Mouse (Mus musculus) lung, postnatal 4 days (tissue): Measurements from ENCODE around the gene Anapc2.
"Not testable (repeated sequence)": the region's sequence is repeated elsewhere in the genome, so short reads cannot be mapped to it uniquely, and the experiment has no call there.

Source experiments
- DNase-seq, 2 experiments: peaks; one replicate each; pipeline ENCODE4 v3.0.0; 2021

The Anapc2 gene

GRCm38 (mm10) chr2:25241438-25241775 is 30.9 kb upstream of the Anapc2 start:
- DNase-seq, result no peak

DNA sequence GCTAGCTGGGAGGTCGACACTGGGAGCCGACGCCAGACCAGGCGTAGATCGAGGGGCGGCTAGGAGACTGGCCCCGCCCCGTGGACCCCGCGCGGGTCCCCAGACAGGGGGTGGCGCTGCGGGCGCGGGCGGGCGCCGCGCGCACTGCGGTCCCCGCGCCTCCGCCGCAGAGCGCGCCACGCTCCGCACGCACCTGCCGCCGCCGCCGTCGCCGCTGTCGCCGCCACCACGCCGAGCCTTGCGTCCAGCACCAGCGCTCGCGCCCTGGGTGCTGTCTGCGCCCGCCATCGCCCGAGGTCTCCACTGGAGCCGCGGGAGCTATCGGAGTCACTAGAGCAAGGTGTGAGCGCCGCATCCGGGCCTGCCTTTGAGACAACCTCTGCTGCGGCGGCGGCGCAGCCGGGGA is 30.2 kb upstream of the Anapc2 start, which contains the start of the genes Rnf208 and Cysrt1:
Rnf208 (plus strand) TSS at position 155 of the 406 bp plus-strand sequence.
Cysrt1 (minus strand) TSS at position 352 of the 406 bp plus-strand sequence.
- DNase-seq, result no peak

DNA sequence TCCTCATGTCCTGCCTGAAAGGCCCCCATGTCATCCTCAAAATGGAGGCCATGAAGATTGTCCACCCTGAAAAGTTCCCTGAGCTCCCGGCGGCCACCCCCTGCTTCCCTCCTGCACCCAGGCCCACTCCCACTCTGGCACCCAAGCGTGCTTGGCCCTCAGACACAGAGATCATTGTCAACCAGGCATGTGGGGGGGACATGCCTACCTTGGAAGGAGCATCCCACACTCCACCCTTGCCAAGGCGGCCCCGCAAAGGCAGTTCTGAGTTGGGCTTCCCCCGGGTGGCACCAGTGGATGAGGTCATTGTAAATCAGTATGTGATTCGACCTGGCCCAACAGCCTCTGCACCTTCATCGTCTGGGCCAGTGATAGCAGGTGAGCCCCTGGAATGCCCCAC is 28.9 kb upstream of the Anapc2 start:
- DNase-seq, result no peak

DNA sequence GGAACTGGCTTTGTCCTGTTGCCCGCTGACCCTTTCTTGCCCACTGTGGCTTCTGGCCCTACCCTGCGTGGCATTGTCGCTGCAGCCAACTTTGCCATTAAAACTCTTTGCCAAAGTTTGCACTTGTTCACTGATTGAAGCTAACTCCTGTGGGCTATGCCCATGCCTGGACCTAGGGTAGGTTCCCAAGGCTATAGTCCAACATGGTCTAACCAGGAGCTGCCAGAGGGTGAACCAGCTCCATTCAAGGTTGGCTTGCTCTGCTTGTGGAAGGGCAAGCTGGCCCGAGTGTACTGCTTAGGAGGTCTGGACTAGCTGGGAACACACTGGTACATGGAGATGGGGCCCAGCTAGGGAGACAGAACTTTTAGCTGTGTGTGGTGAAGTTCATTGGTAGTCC is 28.1 kb upstream of the Anapc2 start:
- no peak for DNase-seq

DNA sequence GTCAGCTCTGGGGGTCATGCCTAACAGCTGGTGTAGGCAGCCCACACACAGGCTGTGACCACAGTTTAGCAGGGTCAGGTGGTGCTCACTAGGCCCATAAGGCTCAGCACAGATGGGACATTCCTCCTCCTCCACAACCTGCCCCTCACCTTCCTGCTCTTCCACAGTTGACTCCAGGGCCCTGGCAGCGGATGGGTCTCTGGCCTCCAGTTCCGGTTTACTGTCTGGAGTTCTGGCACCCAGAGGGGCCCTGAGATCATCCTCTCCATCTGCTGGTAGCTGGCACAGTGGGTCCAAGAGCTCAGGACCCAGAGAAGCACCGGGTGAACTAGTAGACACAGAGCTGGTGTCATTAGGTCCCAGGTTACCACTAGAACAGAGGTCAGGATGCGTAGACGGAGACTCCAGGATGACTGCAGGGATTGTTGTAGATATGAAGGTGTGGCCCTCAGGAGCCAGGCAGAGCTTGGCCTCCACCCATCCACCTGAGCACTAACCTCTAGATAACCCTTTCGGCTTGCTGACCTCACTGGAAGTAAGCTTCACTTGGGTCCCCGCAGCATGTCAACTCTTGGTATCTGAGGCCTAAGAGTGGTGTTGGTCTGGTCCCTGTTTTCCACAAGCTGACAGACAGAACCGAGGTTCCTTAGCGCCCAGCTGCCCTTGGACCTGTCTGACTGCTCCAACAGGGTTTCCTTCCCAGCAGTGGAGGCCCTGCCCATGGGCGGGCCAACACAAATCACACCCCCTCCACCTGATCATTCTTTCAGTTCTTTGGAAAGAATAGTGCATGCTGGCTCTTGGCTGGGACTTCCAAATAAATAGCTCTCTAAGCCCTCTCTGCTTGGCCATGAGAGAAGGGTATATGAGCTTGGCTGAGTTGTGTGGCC is 25.9 kb upstream of the Anapc2 start, which contains the start of gene AL732309.1:
AL732309.1 (minus strand) TSS at position 681 of the 890 bp plus-strand sequence.
- no peak for DNase-seq

GRCm38 (mm10) chr2:25252331-25252730 is 19.9 kb upstream of the Anapc2 start:
- peak in 1 of 2 experiments; percentile 40 for DNase-seq

DNA sequence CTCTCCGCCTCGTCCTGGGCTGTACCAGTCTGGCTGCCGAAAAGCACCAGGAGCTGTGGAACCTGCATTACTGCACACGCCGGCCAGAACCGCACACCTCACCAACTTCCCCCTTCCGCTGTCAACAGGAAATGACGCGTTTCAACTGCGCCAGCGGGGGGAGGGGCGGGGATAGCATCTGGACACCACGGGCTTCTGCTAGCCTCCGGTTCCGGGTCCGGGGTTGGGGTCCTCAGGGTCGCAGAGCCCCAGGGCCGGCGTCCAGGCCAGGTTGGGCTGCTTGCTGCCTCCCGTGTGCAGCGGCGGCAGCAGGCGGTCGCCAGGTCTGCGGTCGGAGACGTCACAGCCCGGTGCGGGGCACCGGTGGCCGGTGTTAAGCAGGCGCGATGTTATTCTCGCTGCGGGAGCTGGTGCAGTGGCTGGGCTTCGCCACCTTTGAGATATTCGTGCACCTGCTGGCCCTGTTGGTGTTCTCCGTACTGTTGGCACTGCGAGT is 16.9 kb upstream of the Anapc2 start, which contains the start of gene Tmem203:
Tmem203 (plus strand) TSS at position 156 of the 496 bp plus-strand sequence.
- DNase-seq, result peak; percentile 88 to 89

GRCm38 (mm10) chr2:25256443-25257109 is 15.7 kb upstream of the Anapc2 start:
- peak in 1 of 2 experiments; percentile 75 for DNase-seq

DNA sequence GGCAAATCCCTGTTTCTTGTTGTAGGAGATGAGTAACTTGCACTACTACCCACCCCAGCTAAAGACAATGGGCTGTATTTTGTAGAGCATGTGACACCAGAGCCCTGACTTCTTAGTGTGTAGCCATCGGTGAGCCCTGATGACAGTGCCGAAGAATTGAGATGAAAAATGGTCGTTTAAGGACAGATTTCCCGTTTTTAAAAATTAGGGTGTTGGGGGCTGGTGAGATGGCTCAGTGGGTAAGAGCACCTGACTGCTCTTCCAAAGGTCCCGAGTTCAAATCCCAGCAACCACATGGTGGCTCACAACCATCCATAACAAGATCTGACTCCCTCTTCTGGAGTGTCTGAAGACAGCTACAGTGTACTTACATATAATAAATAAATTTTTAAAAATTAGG is 15.0 kb upstream of the Anapc2 start:
- DNase-seq, result not testable (repeated sequence)

DNA sequence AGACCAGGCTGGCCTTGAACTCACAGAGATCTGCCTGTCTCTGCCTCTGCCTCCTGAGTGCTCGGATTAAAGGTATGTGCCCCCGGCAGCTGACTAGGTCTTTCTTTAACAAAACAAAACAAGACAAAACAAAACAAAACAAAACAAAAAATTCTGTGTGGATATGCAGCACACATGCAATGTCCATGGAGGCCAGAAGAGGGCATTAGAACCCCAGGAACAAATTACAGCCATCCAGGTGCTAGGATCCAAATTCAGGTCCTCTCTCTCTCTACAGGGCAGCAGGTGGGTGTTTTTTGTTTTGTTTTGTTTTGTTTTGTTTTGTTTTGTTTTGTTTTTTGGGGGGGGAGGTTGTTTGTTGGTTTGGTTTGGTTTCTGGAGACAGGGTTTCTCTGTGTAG is 13.4 kb upstream of the Anapc2 start:
- DNase-seq, result no peak

DNA sequence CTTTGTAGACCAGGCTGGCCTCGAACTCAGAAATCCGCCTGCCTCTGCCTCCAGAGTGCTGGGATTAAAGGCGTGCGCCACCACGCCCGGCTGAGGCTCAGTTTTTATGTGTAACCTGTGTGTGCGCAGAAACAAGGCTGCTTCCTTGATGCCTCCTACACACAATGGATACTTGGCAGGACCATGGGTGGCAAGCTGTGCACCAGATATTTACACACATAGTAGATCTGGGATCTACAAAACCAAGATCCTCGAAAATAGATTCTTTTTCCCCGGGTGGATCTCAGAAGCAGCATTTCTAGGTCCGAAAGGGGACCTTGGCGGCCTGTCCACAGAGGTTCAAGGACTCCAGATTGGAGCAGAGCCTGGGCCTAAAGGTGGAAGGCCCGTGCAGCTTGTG is 10.4 kb upstream of the Anapc2 start:
- DNase-seq, result no peak

- DNase-seq, result peak; percentile 94 to 97
Observed at GRCm38 (mm10) chr2:25262291-25262767, 9.9 kb upstream of the Anapc2 start, which contains the start of gene Tprn. Gene Tprn, plus strand, starts transcription at chr2:25262618.

DNA sequence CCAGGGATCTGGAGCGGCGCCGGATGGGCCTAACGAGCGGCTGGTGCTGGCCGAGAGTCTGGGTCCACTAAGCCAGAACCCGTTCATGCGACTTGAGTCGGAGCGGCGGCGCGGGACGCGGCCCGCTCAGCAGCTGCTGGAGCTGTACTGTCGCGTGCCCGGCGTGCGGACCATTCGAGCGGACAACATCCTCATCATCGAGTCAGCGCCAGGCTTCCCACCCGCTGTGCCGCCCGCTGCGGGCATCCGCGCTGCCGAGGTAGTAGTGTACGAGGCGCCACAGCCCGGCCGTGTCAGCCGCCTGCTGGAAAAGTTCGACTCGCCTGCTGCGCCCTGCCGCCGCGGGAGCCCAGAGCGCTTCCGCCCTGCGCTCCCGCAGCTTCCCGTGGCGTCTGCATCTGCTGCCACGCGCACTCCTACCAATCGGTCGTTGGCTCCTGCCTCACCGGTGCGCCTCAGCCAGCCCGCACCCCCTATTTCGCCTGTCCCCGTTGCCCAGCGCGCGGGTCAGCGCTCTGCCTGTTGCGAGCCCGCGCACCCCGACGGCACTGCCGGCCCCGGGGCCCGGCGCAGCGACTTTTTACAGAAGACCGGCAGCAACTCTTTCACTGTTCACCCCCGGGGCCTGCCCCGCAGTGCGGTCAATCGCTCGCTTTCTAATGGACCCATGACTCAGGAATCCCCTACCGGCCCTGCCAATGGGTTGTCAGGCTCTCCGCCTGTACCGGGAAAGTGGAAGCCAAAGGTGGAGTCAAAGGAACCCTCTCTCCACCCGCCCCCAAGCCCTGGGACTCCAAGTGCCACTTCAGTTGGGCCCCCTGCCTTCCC is 9.3 kb upstream of the Anapc2 start:
- DNase-seq, result peak; percentile 50 to 53

DNA sequence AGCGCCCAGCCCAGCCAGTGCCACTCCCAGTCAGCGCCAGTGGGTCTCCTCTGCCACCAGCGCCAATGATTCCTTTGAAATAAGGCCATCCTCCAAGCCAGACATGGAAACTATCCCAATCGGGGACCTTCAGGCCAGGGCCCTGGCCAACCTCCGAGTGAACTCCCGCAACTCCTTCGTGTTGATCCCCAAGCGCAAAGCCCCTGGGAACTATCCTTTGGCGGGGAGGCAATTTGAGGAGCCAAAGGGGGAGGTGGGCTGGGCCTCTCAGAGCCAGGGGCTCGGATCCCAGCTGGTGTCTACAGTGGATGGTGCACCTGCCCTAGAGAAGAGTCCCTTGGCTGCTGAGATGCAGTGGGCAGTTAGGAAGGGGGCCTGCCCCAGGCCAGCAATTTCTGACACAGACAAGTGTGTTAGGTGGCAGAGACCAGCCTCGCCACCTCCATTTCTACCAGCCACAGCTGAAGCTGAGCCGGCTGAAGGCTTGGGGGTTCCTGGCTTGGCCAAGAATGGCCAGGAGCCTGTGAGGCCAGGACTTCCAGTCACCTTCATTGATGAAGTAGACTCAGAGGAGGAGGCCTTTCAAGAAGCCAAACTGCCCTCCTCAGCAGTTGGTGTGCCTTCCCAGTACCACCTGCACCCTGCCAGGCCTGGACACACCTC is 8.5 kb upstream of the Anapc2 start:
- DNase-seq, result no peak

GRCm38 (mm10) chr2:25264286-25264660 is 8.0 kb upstream of the Anapc2 start:
- no peak for DNase-seq

GRCm38 (mm10) chr2:25264851-25265250 is 7.4 kb upstream of the Anapc2 start:
- DNase-seq, result no peak

DNA sequence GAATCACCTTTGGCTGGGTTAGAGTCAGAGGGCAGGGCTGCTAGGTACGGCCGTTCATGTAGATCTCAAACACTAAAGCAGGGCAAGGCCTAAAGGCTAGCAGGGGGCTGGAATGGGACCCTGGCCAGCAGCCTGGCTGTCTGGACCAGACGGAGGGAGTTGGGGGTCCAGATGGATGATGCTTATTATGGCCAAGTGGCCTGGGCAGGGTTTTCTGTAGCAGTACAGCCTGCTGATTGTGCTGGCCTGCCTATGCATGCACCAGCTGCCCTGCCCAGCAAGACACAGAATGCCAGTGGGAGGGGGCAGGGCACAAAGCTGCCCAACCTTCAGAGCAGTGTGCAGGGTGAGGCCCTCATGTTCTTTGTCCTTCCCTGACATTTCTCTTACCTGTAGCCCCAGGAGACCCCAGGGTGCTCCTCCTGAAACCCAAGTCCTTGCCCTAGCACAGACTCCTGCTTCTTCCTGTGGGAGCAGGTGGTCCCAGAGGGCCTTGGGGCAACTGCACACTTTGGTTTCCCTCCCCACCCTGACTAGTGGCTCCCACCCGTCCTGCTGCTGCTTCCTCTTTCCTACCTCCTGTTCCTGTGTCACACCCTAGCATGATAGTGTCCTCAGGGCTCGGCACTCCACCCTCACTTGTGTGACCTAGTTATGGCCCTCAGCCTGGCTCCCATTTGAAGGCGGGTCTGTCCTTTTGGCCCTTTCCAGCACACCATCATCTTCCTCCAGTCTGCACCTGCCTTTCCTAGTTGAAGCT is 6.2 kb upstream of the Anapc2 start:
- peak in 1 of 2 experiments; percentile 26 for DNase-seq

GRCm38 (mm10) chr2:25266720-25267119 is 5.6 kb upstream of the Anapc2 start:
- DNase-seq, result peak in 1 of 2 experiments; percentile 37

GRCm38 (mm10) chr2:25267241-25267640 is 5.0 kb upstream of the Anapc2 start:
- no peak for DNase-seq

DNA sequence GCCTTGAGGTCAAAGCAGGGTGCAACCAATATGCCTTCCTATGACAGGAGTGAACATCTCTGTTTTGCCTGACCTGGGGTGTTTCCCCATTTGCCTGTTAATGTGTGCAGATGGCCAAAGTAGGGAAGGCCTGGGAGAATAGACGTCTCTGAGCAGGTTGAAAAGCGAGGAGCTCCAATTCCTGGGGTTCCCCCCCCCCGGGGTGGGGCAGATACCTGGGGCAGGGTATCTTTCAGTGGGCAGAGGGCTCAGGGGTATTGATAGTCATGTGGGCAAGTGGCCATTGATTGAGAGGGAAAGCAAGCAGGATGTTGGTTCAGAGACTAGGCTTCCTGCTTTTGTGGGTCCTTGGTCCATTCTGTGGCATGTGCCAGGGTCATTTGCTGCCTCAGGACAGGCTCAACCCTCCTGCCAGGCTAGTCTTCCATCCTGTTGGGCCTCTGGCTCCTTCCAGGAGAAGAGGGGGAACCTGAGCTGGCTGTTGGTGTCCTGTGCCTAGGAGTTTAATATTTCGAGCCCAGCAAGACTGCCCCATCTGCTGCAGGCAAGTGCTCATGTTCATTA is 4.5 kb upstream of the Anapc2 start:
- no peak for DNase-seq

DNA sequence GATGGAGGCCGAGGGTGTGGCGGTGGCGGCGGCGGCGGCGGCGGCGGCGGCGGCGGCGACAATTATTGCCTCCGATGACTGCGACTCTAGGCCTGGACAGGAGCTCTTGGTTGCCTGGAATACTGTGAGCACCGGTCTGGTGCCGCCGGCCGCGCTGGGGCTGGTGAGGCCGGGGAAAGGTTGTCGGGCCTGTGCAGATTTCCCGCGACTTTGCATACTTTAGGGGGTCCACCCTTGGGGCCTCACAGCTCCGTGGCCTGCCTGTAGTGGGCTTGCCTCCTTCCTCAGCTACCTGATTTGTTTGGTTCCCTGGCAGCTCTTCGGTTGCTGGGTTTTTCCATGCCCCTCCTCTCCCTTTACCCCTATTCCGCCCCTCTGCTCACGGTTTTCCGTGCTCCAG is 237 bp downstream of the Anapc2 start:
- DNase-seq, result no peak
